Mouse (Mus musculus) limb, embryonic 10.5 days (tissue): ENCODE results near the gene Hyal2. TPM values are rescaled to one million over a fixed set of nuclear protein-coding genes. Genes with fewer than 3 reads are reported as not detected.

ENCODE experiments used
- DNase-seq: peaks from one replicate; pipeline ENCODE4 v3.0.0-alpha.2; 2017; ENCODE audit warnings: low spot score
- H3K27ac ChIP-seq: fragments of 300-500 bp; sonication (generic); 2 replicates; pipeline ENCODE4 v1.5.1; 2016; ENCODE audit warnings: mild to moderate bottlenecking
- H3K27me3 ChIP-seq: fragments of 300-500 bp; sonication (generic); 2 replicates; pipeline ENCODE4 v1.6.1; 2016; ENCODE audit warnings: low read depth, mild to moderate bottlenecking; ENCODE audit not compliant: poor library complexity, severe bottlenecking
- H3K36me3 ChIP-seq: fragments of 300-500 bp; sonication (generic); 2 replicates; pipeline ENCODE4 v1.6.1; 2016; ENCODE audit warnings: mild to moderate bottlenecking, moderate library complexity
- H3K4me1 ChIP-seq: fragments of 300-500 bp; sonication (generic); 2 replicates; pipeline ENCODE4 v1.6.1; 2016
- H3K4me3 ChIP-seq: fragments of 300-500 bp; sonication (generic); 2 replicates; pipeline ENCODE4 v1.5.1; 2016; ENCODE audit warnings: mild to moderate bottlenecking, moderate library complexity
- H3K9me3 ChIP-seq: fragments of 300-500 bp; sonication (generic); replicated peaks from 2 replicates; pipeline ENCODE4 v1.6.1; 2016; ENCODE audit warnings: mild to moderate bottlenecking
- WGBS: fragments of 180-500 bp; shearing (Covaris S2); methylation state at CpG from one replicate; pipeline ENCODE4 v1.1.7; 2016; 5-methylcytosine and 5-hydroxymethylcytosine counted together
- polyA plus RNA-seq: library from polyadenylated mRNA; unstranded; fragments of >200 nt; fragmentation: Nextera tagmentation; extraction: Ambion mirVana; gene quantifications from 2 replicates; pipeline ENCODE4 v1.2.1, GENCODE M21; 2016

Gene Hyal2
- polyA plus RNA-seq, 1 experiment from 2014 or later, result 160 TPM

- peak within 1 kb of the TSS; percentile 46 for H3K4me3 ChIP-seq
- 33% methylated on average over 16 of the region's 16 CpGs for WGBS
- H3K27me3 ChIP-seq, result no peaks in the 10 kb centered on the region
- H3K36me3 ChIP-seq, result peaks cover 52% of the 10 kb centered on the region
- H3K4me1 ChIP-seq, result peaks cover 61% of the 10 kb centered on the region
- H3K9me3 ChIP-seq, result no peaks in the 10 kb centered on the region
- peak; percentile 88 for DNase-seq
- H3K27ac ChIP-seq, result peak within 1 kb of the TSS; percentile 84
These were observed 8.8 kb downstream of the Hyal2 start, which contains the start of gene Hyal1 for GRCm38 (mm10) chr9:107576357-107577107. TSS of gene Hyal1 (plus strand) at chr9:107576927.

GRCm38 (mm10) chr9:107577871-107578270 lies 10.1 kb downstream of the Hyal2 start:
- peak overlapping the region; percentile 46 for H3K4me3 ChIP-seq
- no peak for DNase-seq
- H3K9me3 ChIP-seq, result no peaks in the 10 kb centered on the region
- H3K27ac ChIP-seq, result 0 out of 2 replicates have a peak overlapping the region, but pooled peaks have one; percentile 11
- peaks cover 60% of the 10 kb centered on the region for H3K4me1 ChIP-seq
- H3K27me3 ChIP-seq, result no peaks in the 10 kb centered on the region
- H3K36me3 ChIP-seq, result peaks cover 43% of the 10 kb centered on the region
- WGBS, result 95% methylated on average over 10 of the region's 10 CpGs

- WGBS, result 86% methylated on average over 3 of the region's 3 CpGs
- H3K27ac ChIP-seq, result peak within 1 kb of the TSS; percentile 89
- peaks cover 43% of the 10 kb centered on the region for H3K36me3 ChIP-seq
- H3K27me3 ChIP-seq, result no peaks in the 10 kb centered on the region
- H3K9me3 ChIP-seq, result no peaks in the 10 kb centered on the region
- H3K4me3 ChIP-seq, result peak within 1 kb of the TSS; percentile 61
- no peak for DNase-seq
- H3K4me1 ChIP-seq, result peaks cover 64% of the 10 kb centered on the region
These were observed 10.8 kb downstream of the Hyal2 start, which contains the start of gene Naa80 for GRCm38 (mm10) chr9:107578587-107578986. TSS of gene Naa80 (plus strand) at chr9:107578887.

GRCm38 (mm10) chr9:107579023-107579900 lies 11.5 kb downstream of the Hyal2 start:
- H3K4me1 ChIP-seq, result peaks cover 64% of the 10 kb centered on the region
- H3K4me3 ChIP-seq, result peak overlapping the region; percentile 61

GRCm38 (mm10) chr9:107580501-107581317 lies 13.0 kb downstream of the Hyal2 start, which contains the start of gene Hyal3:
TSS of gene Hyal3 (plus strand) at chr9:107580818.
- DNase-seq, result peak; percentile 78
- peaks cover 35% of the 10 kb centered on the region for H3K36me3 ChIP-seq
- WGBS, result under 1% methylated on average over 32 of the region's 32 CpGs
- no peaks in the 10 kb centered on the region for H3K27me3 ChIP-seq
- peaks cover 60% of the 10 kb centered on the region for H3K4me1 ChIP-seq
- peak within 1 kb of the TSS; percentile 61 for H3K4me3 ChIP-seq
- H3K27ac ChIP-seq, result peak within 1 kb of the TSS; percentile 89
- H3K9me3 ChIP-seq, result no peaks in the 10 kb centered on the region

More at GRCm38 (mm10) chr9:107579023-107579900, 11.5 kb downstream of the Hyal2 start:
- DNase-seq, result no peak
- no peaks in the 10 kb centered on the region for H3K27me3 ChIP-seq
- WGBS, result 96% methylated on average over 14 of the region's 14 CpGs
- H3K27ac ChIP-seq, result peak overlapping the region; percentile 89
- no peaks in the 10 kb centered on the region for H3K9me3 ChIP-seq
- H3K36me3 ChIP-seq, result peaks cover 44% of the 10 kb centered on the region

GRCm38 (mm10) chr9:107581584-107581983 lies 13.8 kb downstream of the Hyal2 start:
- Histone ChIP-seq H3K36me3 (peaks cover 35% of the 10 kb centered on the region), H3K9me3 (no peaks in the 10 kb centered on the region), H3K4me1 (peaks cover 57% of the 10 kb centered on the region), H3K27me3 (no peaks in the 10 kb centered on the region), H3K27ac (peak overlapping the region; percentile 89), H3K4me3 (peak overlapping the region; percentile 61)
- DNase-seq, result no peak
- WGBS, result 80% methylated on average over 4 of the region's 4 CpGs

- 91% methylated on average over 7 of the region's 7 CpGs for WGBS
- peaks cover 35% of the 10 kb centered on the region for H3K36me3 ChIP-seq
- H3K9me3 ChIP-seq, result no peaks in the 10 kb centered on the region
- no peaks in the 10 kb centered on the region for H3K27me3 ChIP-seq
- 0 out of 2 replicates have a peak overlapping the region, but pooled peaks have one; percentile 2 for H3K4me3 ChIP-seq
- no peak for DNase-seq
- no peak overlapping the region for H3K27ac ChIP-seq
- peaks cover 48% of the 10 kb centered on the region for H3K4me1 ChIP-seq
These were observed 14.8 kb downstream of the Hyal2 start for GRCm38 (mm10) chr9:107582509-107583062.

- H3K4me1 ChIP-seq, result peaks cover 48% of the 10 kb centered on the region
- no peaks in the 10 kb centered on the region for H3K27me3 ChIP-seq
- no peaks in the 10 kb centered on the region for H3K9me3 ChIP-seq
- DNase-seq, result no peak
- H3K36me3 ChIP-seq, result peaks cover 33% of the 10 kb centered on the region
- H3K4me3 ChIP-seq, result no peak overlapping the region
- 95% methylated on average over 14 of the region's 14 CpGs for WGBS
- no peak overlapping the region for H3K27ac ChIP-seq
These were observed 15.4 kb downstream of the Hyal2 start for GRCm38 (mm10) chr9:107583174-107583573.

- Histone ChIP-seq H3K4me3 (no peak overlapping the region), H3K27me3 (no peaks in the 10 kb centered on the region), H3K27ac (peak overlapping the region; percentile 38; the same call in 1 of the 2 replicates), H3K36me3 (peaks cover 49% of the 10 kb centered on the region), H3K4me1 (peaks cover 30% of the 10 kb centered on the region), H3K9me3 (no peaks in the 10 kb centered on the region)
- no peak for DNase-seq
- 89% methylated on average over 5 of the region's 5 CpGs for WGBS
These were observed 18.8 kb downstream of the Hyal2 start for GRCm38 (mm10) chr9:107586504-107586903.

GRCm38 (mm10) chr9:107586974-107587832 lies 19.5 kb downstream of the Hyal2 start, which contains the start of gene Ifrd2:
TSS of gene Ifrd2 (plus strand) at chr9:107587642.
- 15% methylated on average over 46 of the region's 46 CpGs for WGBS
- Histone ChIP-seq H3K4me1 (peaks cover 25% of the 10 kb centered on the region), H3K4me3 (peak within 1 kb of the TSS; percentile 70), H3K27ac (peak within 1 kb of the TSS; percentile 80), H3K36me3 (peaks cover 56% of the 10 kb centered on the region), H3K9me3 (no peaks in the 10 kb centered on the region), H3K27me3 (no peaks in the 10 kb centered on the region)
- DNase-seq, result peak; percentile 91
